Mouse (Mus musculus) midbrain, postnatal 0 days (tissue): ENCODE measurements around the gene Adssl1. TPM values are rescaled to one million over a fixed set of nuclear protein-coding genes. Genes with fewer than 3 reads are reported as not detected.
A peak's percentile ranks its signal among the peaks of the same experiment; 100 is the strongest.

Experiments used
- ATAC-seq: fragments of 200-750 bp; cut with Nextera tagmentation; 2 replicates; pipeline ENCODE4 v1.8.0; 2017; ENCODE audit warnings: moderate number of reproducible peaks, mild to moderate bottlenecking, moderate TSS enrichment, moderate library complexity; ENCODE audit not compliant: low FRiP score
- DNase-seq: peaks from one replicate; pipeline ENCODE4 v3.0.0-alpha.2; 2015; ENCODE audit warnings: low spot score
- H3K27ac ChIP-seq: fragments of 300-500 bp; sonication (generic); 2 replicates; pipeline ENCODE4 v1.5.1; 2014; ENCODE audit warnings: low read depth, mild to moderate bottlenecking, low read length, mixed read lengths
- H3K27me3 ChIP-seq: fragments of 300-500 bp; sonication (generic); 2 replicates; pipeline ENCODE4 v1.6.1; 2014; ENCODE audit warnings: low read length, control low read depth, mixed read lengths; ENCODE audit not compliant: insufficient read depth
- H3K36me3 ChIP-seq: fragments of 300-500 bp; sonication (generic); 2 replicates; pipeline ENCODE4 v1.6.1; 2014; ENCODE audit warnings: low read length, control low read depth, mixed read lengths; ENCODE audit not compliant: insufficient read depth
- H3K4me1 ChIP-seq: fragments of 300-500 bp; sonication (generic); 2 replicates; pipeline ENCODE4 v1.6.1; 2014; ENCODE audit warnings: mild to moderate bottlenecking, control low read depth, antibody characterized with exemption, low read length, mixed read lengths; ENCODE audit not compliant: insufficient read depth
- H3K4me2 ChIP-seq: fragments of 300-500 bp; sonication (generic); 2 replicates; pipeline ENCODE4 v1.6.1; 2014; ENCODE audit warnings: low read depth, mild to moderate bottlenecking, low read length, mixed read lengths; ENCODE audit not compliant: poor library complexity, severe bottlenecking
- H3K4me3 ChIP-seq: fragments of 300-500 bp; sonication (generic); 2 replicates; pipeline ENCODE4 v1.5.1; 2014; ENCODE audit warnings: low read depth, mild to moderate bottlenecking, low read length, moderate library complexity
- H3K9ac ChIP-seq: fragments of 300-500 bp; sonication (generic); replicated peaks from 2 replicates; pipeline ENCODE4 v1.6.1; 2014; ENCODE audit warnings: mild to moderate bottlenecking, low read length, moderate library complexity, mixed read lengths; ENCODE audit not compliant: poor library complexity, severe bottlenecking
- H3K9me3 ChIP-seq: fragments of 300-500 bp; sonication (generic); 2 replicates; pipeline ENCODE4 v1.6.1; 2016; ENCODE audit warnings: low read length, control low read depth
- CTCF ChIP-seq: IDR thresholded peaks from 2 replicates; pipeline ENCODE4 v1.5.1; 2016; ENCODE audit warnings: antibody characterized with exemption, mild to moderate bottlenecking
- WGBS: fragments of 180-500 bp; shearing (Covaris S2); extraction: QIAGEN DNeasy Blood & Tissue Kit; methylation state at CpG from one replicate; pipeline ENCODE4 v1.1.7; 2014; 5-methylcytosine and 5-hydroxymethylcytosine counted together
- polyA plus RNA-seq: library from polyadenylated mRNA; unstranded; fragments of >200 nt; fragmentation: Nextera tagmentation; extraction: Ambion mirVana; gene quantifications from 2 replicates; pipeline ENCODE4 v1.2.1, GENCODE M21; 2015
- total RNA-seq: library from RNA; depleted of rRNA; stranded (reverse); fragments of >200 nt; gene quantifications from 2 replicates; pipeline ENCODE4 v1.2.3, GENCODE M21; 2014

The Adssl1 gene
- total and polyA plus RNA-seq, 2 experiments from 2014 or later: 4.1 to 8.2 TPM

DNA sequence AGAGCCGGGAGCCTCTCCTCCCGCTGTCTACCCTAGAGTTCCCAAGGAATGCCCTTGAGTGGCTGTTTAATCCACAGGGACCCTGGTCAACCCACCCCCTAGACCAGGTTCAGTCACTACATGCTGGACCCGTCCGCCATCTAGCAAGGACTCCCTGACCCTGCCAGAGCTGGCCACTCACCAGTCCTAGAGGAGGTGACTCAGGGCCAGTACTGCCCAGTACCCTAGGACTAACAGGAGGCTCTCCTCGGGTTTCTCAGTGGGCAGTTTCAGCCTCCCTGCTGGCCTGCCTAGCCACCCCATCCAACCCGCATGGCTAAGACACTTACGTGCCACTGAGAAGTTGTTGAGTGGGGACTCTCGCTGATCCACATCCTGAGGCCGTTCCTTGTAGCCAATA lies 42.0 kb downstream of the Adssl1 start:
- WGBS: 74% methylated on average over 9 of the region's 9 CpGs
- DNase-seq (no peak), ATAC-seq (no peak)
- H3K4me3 ChIP-seq: no peak overlapping the region
- H3K4me2 ChIP-seq: no peak overlapping the region
- peaks cover 13% of the 10 kb centered on the region for H3K4me1 ChIP-seq
- H3K9ac ChIP-seq: no peak overlapping the region
- H3K36me3 ChIP-seq: peaks cover 43% of the 10 kb centered on the region
- no peak for TF ChIP-seq CTCF
- H3K9me3 ChIP-seq: no peaks in the 10 kb centered on the region
- no peak overlapping the region for H3K27ac ChIP-seq
- no peaks in the 10 kb centered on the region for H3K27me3 ChIP-seq

DNA sequence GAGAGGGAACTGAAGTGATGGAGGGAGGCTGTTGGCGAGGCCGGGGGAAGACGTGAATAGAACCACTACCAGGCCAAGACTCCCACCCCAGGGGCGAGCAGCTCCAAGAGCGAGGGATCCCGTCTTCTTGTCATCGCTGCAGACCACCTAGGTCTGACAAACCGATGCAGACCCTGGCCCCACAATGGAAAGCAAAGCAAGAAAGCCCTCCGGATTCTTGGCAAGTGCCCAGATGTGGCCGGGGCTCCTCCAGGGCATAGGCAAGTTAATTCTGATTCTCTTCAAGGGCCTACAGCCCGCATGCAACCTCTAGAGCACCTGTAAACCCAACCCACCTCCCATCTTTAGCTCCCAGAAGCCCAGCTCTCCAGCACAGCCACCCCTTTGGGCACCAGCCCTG lies 43.5 kb downstream of the Adssl1 start:
- no peak for DNase-seq
- no peak for TF ChIP-seq CTCF
- ATAC-seq: no peak
- 54% methylated on average over 11 of the region's 11 CpGs for WGBS
- Histone ChIP-seq H3K4me3 (no peak overlapping the region), H3K4me1 (peaks cover 13% of the 10 kb centered on the region), H3K9me3 (no peaks in the 10 kb centered on the region), H3K27ac (no peak overlapping the region), H3K36me3 (peaks cover 39% of the 10 kb centered on the region), H3K9ac (peak overlapping the region; percentile 36; the same call in 1 of the 2 replicates), H3K27me3 (no peaks in the 10 kb centered on the region), H3K4me2 (no peak overlapping the region)

- no peak for DNase-seq
- WGBS: 41% methylated on average over 12 of the region's 12 CpGs
Measured at GRCm38 (mm10) chr12:112663716-112664115, 43.9 kb downstream of the Adssl1 start.

GRCm38 (mm10) chr12:112664124-112664523 lies 44.3 kb downstream of the Adssl1 start:
- ATAC-seq: peak; percentile 36; the same call in 1 of the 2 replicates
- no peaks in the 10 kb centered on the region for H3K27me3 ChIP-seq
- H3K4me3 ChIP-seq: no peak overlapping the region
- peaks cover 13% of the 10 kb centered on the region for H3K4me1 ChIP-seq
- H3K4me2 ChIP-seq: no peak overlapping the region
- DNase-seq: peak; percentile 80
- TF ChIP-seq CTCF: peak; percentile 19; the same call in 1 of the 2 replicates
- H3K9me3 ChIP-seq: no peaks in the 10 kb centered on the region
- 15% methylated on average over 2 of the region's 2 CpGs for WGBS
- H3K9ac ChIP-seq: no peak overlapping the region
- peak overlapping the region; percentile 65 for H3K27ac ChIP-seq
- H3K36me3 ChIP-seq: peaks cover 39% of the 10 kb centered on the region

More at GRCm38 (mm10) chr12:112663716-112664115, 43.9 kb downstream of the Adssl1 start:
- Histone ChIP-seq H3K4me3 (no peak overlapping the region), H3K27me3 (no peaks in the 10 kb centered on the region), H3K4me2 (no peak overlapping the region), H3K27ac (peak overlapping the region; percentile 65), H3K36me3 (peaks cover 38% of the 10 kb centered on the region), H3K9me3 (no peaks in the 10 kb centered on the region), H3K9ac (peak overlapping the region; percentile 36; the same call in 1 of the 2 replicates), H3K4me1 (peaks cover 13% of the 10 kb centered on the region)
- ATAC-seq: 0 out of 2 replicates have a peak, but pooled peaks have one; percentile 0
- no peak for TF ChIP-seq CTCF

DNA sequence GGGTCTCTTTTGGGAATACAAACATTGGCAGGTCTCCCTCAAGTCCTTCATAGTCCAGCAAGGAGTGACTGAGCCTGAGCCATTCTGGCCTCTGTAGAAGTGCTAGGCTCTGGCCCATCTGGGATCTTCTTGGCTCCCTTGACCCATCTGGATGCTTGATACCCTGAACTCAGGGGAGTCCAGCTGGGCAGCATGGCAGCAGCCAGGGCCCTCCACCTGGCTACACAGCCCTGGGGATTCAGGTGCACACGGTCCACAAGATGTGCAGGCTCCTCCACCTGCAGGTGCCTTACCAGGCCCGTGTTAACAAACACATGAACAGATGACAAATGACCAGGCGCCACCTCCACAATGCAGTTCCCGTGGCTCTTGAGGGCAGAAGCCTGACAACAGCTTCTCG lies 44.8 kb downstream of the Adssl1 start:
- TF ChIP-seq CTCF: no peak
- no peak overlapping the region for H3K4me3 ChIP-seq
- H3K9ac ChIP-seq: no peak overlapping the region
- H3K9me3 ChIP-seq: no peaks in the 10 kb centered on the region
- WGBS: 55% methylated on average over 5 of the region's 5 CpGs
- ATAC-seq (no peak), DNase-seq (peak; percentile 43)
- H3K27me3 ChIP-seq: no peaks in the 10 kb centered on the region
- H3K27ac ChIP-seq: peak overlapping the region; percentile 43; the same call in 1 of the 2 replicates
- H3K4me2 ChIP-seq: no peak overlapping the region
- H3K4me1 ChIP-seq: peaks cover 13% of the 10 kb centered on the region
- H3K36me3 ChIP-seq: peaks cover 41% of the 10 kb centered on the region

DNA sequence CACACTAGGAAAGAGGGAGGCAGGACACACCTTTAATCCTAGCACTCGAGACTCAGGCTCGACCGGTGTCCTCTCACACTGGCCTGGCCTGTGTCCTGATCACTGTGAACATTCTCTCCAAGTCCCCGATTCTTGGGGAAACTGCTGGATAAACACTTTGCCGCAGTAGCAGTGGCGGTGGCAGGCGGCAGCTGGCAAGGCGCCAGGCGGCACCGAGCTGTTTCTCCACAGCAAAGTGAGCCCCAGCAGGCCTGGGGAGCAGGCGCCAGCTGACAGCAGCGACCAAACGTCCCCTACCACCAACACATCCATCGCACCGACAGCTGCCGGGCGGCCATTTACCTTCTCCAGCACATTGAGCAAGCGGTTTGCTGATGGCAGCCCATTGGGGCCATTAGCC lies 45.6 kb downstream of the Adssl1 start:
- Histone ChIP-seq H3K9ac (0 out of 2 replicates have a peak overlapping the region, but pooled peaks have one; percentile 24), H3K4me2 (no peak overlapping the region), H3K27me3 (no peaks in the 10 kb centered on the region), H3K27ac (peak overlapping the region; percentile 67), H3K4me1 (peaks cover 13% of the 10 kb centered on the region), H3K36me3 (peaks cover 46% of the 10 kb centered on the region), H3K4me3 (no peak overlapping the region), H3K9me3 (no peaks in the 10 kb centered on the region)
- 30% methylated on average over 18 of the region's 18 CpGs for WGBS
- DNase-seq (peak; percentile 88), ATAC-seq (no peak)
- no peak for TF ChIP-seq CTCF
